Mouse (Mus musculus) heart, adult 2 months (tissue): Measurements from ENCODE around the gene Ccdc40.

ENCODE experiments used
- CTCF ChIP-seq: fragments of 200-600 bp; IDR thresholded peaks from 2 replicates; pipeline ENCODE4 v1.8.1; 2022; ENCODE audit warnings: antibody characterized with exemption, mild to moderate bottlenecking, moderate library complexity
- POLR2A ChIP-seq: fragments of 200-500 bp; IDR thresholded peaks from 2 replicates; pipeline ENCODE4 v1.6.1; 2011; ENCODE audit warnings: mild to moderate bottlenecking, low read depth, low read length, control low read depth; ENCODE audit not compliant: insufficient read depth

GRCm38 (mm10) chr11:119190498-119190897, 37.9 kb upstream of the Ccdc40 start:
- TF ChIP-seq CTCF (peak; percentile 86), POLR2A (no peak)
